Mouse (Mus musculus) lung, postnatal 36 days (tissue): ENCODE measurements around the gene Wrap53.
"Not testable (repeated sequence)": the region's sequence is repeated elsewhere in the genome, so short reads cannot be mapped to it uniquely, and the experiment has no call there.

Experiments
- DNase-seq: peaks from one replicate; pipeline ENCODE4 v3.0.0; 2022; ENCODE audit warnings: mixed read lengths

The Wrap53 gene

DNA sequence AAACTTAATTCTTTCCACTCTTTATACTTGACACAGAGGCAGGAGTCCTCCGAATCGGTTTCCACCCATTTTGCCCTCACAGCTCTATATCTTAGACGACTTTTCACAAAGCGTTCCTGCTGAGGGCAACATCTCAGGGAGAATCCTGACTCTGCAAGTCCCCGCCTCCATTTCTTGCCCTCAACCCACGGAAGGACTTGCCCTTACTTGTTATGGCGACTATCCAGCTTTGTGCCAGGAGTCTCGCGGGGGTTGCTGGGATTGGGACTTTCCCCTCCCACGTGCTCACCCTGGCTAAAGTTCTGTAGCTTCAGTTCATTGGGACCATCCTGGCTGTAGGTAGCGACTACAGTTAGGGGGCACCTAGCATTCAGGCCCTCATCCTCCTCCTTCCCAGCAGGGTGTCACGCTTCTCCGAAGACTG lies at the start of gene Wrap53, which contains the start of gene Trp53:
Wrap53 (minus strand) TSS at position 165 of the 424 bp plus-strand sequence.
Trp53 (plus strand) TSS at position 269 of the 424 bp plus-strand sequence.
- DNase-seq: peak; percentile 97

DNA sequence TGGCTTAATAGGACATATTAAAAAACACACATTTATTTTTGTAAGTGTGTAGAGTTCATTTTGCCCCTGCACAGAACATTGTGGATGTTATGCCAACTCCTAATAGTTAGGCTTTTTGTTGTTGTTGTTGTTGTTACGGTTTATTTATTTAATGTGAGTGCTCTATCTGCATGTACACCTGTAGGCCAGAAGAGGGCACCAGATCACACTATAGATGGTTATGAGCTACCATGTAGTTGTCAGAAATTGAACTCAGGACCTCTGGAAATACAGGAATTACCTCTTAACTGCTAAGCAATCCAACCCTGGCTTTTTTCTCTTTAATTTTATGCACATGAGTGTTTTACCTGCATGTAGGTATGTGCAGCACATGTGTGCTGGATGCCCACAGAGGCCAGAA lies 49.7 kb upstream of the Wrap53 start:
- DNase-seq: peak; percentile 45

DNA sequence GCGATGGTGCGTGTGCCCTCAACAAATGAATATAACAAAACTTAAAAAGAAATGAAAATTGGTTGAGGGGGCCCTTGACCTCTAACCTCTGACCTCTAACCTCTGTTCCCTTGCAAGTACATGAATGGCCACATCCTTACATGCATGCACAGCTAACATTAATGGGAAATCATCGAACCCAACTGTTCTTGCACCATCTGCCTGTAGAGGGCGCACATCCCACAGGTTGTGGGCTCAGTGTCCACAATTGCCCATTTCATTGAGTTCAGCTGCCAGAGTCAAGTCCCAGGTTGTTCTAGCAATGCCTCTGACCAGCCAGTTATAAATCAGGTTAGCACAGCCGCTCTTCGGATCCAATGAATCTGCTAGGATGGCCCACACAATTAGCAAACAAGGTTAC lies 48.2 kb upstream of the Wrap53 start:
- DNase-seq: peak; percentile 89

DNA sequence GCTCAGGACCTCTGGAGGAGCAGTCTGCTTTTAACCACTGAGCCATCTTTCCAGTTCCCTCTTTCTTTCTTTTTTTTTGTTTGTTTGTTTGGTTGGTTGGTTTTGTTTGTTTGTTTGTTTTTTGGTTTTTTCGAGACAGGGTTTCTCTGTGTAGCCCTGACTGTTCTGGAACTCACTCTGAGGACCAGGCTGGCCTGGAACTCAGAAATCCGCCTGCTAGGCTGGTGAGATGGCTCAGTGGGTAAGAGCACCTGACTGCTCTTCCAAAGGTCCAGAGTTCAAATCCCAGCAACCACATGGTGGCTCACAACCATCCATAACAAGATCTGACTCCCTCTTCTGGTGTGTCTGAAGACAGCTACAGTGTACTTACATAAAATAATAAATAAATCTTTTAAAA lies 44.3 kb upstream of the Wrap53 start:
- DNase-seq: not testable (repeated sequence)

DNA sequence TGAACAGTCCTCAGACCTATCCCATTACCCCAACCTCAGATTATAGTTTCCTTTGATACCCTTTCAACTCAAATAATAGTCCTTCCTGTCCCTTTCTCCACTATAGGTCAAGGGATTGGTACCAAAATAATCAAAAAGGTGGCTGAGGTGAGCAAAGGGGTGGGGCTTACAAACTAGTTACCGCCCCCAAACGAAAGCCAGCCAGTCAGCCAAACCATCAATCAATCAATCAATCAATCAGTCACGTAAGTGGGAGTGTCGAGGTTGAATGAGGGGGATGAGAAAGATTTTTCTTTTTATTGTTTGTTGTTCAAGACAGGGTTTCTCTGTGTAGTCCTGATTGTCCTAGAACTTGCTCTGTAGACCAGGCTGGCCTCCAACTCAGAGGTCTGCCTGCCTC lies 43.0 kb upstream of the Wrap53 start:
- DNase-seq: no peak

DNA sequence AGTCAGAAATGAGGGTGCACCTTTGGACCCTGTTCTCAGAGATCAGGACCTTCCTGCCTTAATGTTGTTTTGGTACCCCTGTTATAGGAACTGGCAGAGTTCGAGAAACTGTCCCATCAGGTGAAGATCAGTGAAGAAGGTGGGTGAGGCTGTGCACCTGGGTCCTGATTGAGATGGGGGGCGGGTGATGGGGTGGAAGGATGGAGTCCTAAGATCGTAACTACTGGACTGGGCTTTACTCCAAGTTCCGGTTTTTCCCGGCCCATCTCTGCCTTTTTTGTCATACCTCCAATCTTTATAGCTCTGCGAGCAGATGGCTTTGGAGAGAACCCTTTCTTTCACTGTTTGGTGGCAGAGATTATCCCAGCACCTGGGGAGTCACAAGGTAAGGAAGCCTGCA lies 42.4 kb upstream of the Wrap53 start:
- DNase-seq: no peak

DNA sequence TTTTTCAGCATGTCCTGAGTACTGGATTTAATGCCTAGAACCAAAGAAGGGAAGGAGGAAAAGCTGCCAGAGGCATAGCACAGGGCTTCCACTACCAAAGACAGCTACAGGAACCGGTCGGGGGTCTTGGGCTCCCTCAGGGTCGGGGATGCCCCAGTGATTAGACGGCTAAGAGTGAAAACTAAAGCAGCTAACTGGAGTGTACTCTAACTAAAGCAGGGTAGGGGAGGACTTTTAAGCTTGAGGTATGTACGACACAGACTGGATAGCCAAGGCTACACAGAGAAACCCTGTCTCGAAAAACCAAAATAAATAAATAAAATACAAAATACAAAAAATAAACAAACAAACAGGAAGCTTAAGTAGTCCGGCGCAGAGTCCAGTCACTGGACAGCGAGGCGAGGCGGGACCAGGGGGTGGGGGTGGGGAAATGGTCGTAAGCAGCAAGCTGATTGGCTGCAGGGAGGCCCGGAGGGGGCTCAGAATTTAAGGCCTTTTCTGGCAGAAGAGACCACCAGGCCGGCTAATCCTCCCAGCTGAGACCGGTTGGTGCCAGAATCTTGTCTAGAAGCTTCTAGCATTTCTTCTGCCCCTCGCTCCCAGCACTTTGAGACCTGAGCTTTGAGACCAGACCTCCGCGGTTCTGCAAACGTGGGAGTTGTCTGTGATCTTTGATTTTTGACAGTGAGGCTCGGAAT lies 41.7 kb upstream of the Wrap53 start, which contains the start of gene Sat2:
Sat2 (plus strand) TSS at position 454 of the 698 bp plus-strand sequence.
- peak; percentile 38 for DNase-seq

DNA sequence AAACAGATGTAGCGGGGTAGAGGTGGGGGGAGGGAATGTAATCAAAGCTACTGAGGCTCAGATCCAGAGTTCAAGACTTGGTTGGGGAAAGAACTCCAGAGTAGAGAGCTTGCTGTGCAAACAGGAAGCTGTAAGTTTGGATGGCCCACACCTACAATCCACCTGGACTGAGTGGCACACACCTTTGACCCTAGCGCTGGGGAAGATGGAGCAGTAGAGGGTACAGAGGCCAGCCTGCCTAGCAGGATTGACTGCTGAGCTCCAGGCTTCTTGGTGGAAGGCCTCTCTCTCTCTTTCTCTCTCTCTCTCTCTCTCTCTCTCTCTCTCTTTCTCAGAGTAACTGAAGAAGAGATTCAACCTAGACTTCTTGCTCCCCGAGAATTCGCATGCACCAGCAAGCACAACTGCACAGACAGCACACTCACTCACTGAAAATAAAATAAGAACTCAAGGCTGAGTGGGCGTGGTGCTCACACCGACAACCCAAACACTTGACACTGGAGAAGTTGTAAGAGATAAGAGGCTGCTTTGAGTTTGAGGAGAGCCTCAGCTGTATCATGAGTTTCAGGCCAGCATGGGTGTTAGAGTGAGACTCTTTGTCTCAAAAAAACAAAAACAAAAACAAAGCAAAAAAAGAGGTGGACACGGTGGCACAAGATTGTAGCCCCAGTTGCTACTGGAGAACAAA lies 40.5 kb upstream of the Wrap53 start:
- DNase-seq: peak; percentile 29

DNA sequence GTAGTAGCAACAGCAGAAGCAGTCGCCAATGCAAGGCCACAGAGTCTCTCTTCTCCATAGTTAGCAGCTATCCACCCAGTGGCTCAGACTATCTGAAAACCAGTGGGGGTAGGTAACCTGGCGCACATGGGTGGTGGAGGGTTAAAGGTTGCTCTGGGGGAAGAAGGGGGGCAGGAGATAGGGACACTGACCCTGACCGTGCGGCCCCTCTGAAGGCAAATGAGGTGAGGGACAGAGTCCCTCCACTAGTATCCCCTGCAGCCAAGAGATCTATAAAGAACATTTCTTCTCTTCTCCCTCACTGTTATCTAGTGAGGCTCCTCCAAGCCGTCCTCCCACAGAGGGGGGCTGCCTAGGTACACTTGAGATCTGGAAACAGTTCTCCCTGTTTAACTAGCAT lies 37.8 kb upstream of the Wrap53 start, which contains the start of gene Shbg:
Shbg (minus strand) TSS at position 101 of the 400 bp plus-strand sequence.
- DNase-seq: no peak

DNA sequence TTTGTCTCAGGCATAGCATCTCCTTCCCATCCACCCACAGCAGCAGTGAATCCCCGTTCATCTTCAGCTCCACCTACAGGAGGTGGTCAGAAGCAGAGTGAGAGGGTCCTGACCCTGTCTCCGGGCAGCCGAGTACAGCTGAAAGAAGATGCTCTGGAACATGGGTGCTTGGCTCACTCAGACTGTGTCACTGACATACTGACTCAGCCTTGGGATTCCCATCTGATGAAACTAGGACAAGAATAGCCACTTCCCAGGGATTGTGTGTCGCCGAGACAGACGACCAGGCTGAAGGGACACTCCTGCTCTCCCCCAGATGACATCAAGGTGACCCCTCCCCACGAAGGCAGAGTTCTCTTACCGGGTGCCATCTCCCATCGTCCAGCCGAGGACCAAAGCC lies 36.7 kb upstream of the Wrap53 start:
- no peak for DNase-seq

DNA sequence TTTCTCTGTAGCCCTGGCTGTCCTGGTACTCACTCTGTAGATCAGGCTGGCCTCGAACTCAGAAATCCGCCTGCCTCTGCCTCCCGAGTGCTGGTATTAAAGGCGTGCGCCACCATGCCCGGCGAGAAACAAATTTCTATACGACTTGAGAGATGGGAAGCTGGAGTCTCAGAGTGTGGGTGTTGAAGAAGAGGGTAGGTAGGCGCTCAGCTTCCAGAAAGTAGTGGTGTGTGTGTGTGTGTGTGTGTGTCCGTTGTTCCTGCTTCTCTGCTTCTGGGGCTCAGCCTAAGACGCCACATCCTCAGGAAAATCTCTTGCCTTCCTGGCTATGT lies 34.2 kb upstream of the Wrap53 start:
- DNase-seq: not testable (repeated sequence)

DNA sequence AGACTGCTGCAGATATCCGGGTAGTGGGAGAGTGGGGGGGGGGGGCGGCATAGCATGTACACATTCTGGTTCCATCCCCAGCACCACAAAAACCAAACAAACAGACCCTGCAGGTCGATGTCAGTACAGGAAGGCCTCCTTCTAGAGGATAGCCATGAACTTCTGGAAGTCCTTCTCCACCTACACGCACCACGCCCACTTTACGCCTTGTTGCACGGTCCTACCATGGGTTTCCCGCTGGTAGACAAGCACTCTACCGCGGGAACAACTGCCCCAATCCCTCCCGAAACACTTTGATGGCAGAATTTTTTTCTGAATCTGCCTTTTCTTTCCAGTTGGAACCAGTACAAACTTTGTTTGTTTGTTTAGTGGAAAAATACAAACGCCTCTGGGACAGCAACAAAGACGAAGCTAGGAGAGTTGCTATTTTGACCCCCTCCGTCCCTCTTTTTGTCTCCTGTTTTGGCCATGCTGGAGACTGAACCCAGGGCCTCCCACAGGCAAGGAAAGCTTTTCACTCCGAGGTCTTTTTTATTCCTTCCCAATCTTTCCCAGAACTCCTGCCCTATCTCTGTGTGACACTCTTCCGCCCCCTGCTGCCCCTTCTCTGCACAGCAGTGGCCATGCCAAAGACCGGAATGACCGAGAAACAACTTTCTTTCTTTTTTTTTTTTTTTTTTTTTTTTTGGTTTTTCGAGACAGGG lies 33.6 kb upstream of the Wrap53 start:
- DNase-seq: peak; percentile 95

DNA sequence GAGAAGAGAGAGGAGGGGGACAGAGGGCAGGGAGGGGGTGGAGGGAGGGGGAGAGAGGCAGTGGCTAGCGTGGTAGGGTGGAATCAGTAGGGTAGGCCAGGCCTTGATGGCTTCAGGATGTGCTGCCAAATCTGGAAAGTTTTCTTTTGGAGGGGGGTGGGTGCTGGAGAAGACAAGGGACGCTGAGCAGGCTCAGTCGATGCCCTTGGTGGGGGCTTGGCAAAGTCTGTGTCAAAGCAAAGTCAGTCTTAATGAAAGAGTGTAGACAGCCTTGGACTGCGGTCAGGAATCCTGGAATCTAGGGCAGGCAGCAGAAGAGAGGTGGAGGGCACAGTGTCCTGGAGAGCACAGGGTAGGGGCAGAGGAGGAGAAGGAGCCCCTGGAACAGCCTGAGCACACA lies 30.8 kb upstream of the Wrap53 start:
- DNase-seq: no peak

DNA sequence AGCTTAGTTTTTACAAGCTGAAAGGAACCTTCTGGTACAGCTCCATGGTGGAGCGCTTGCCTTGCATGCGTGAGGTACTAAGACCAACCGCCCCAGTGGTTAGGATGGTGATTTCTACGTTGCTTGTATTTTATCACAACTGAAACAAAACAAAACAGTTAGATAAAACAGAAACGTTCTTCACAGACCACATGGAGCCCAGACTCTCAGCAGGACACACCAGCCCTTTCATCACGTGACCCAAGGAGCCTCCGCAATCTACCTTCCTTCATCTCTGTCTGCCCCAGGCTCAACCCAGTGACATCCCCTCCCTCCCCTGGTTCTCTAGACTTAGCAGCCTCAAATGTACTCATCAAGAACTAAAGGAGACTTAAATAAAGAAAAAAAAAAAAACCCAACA lies 29.4 kb upstream of the Wrap53 start:
- DNase-seq: no peak

DNA sequence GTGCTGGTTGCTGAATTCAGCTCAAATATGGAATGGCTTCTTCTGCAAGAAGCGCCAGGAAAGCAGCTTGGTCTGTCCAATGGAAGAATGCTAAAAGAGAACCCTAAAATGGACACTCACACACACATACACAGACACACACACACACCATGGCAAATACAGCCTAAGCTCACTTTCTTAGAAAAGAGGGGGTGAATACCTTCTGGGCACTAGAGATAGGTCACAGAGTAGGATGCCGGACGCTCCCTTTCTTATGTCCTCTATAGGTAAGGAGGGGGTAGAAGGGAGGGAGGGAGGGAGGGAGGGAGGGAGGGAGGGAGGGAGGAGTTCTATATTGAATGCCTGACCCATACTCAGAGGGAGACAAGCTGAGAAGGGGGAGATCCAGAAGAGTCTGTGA lies 28.5 kb upstream of the Wrap53 start:
- no peak for DNase-seq

DNA sequence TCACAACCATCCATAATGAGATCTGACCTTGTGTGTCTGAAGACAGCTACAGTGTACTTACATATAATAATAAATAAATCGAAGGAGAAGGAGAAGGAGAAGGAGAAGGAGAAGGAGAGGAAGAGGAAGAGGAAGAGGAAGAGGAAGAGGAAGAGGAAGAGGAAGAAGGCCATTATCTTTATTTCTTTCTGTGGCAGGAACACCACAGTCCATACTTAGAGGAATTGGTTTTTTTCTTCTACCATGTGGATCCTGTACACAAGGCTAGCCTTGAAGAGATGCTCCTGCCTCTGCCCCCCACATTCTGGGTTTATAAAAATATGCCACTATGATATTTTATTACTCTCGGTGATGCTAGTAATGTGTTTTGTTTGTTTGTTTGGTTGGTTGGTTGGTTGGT lies 26.8 kb upstream of the Wrap53 start:
- DNase-seq: no peak

DNA sequence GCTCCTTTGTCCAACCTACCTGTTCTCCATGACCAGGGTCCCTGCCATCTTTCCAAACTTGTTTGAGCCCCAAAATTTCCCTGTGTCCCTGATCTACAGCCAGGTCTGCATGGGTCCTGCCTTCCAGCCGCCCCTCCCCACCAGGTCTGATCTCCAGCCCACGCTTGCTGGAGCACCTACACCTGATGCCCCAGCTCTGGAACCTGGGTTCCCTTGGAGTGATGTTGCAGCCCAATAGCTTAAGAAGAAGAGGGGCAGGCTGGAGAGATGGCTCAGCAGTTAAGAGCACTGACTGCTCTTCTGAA lies 26.4 kb upstream of the Wrap53 start:
- DNase-seq: no peak

DNA sequence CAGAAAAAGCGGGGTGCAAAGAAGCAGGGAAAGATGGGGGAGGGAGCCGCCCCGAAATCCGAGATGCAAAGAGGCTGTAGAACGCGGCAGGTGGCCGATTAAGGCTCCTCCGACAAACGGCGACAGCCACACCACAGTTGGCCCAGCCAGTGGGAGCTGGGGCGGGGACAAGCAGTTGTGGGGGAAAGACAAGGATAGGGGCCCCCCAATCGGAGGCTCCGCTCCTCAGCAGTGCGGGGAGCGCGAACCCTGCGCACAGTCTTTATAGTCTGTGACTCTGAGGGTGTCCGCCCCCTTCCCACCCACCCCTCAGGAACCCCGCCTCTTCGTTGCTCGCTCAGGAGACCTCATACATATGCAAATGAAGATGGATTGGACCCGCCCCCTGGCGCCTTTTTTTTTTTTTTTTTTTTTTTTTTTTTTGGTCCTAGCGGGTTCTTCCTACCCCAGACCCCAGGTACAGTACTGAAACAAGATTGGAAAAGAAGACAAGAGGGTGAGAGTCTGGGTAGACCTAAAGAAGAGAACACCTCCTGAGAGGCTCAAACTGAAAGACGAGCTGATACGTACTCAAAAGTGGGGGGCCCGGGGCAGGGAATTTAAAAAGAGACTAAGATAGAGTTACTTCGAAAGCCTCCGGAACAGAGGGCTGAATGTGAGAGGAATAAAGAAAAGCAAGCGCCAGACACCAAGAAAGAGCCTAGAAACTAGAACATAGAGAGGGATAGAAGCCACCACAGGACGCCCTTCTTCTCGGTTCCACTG lies 25.9 kb upstream of the Wrap53 start, which contains the start of gene Atp1b2:
Atp1b2 (minus strand) TSS at position 217 of the 765 bp plus-strand sequence.
- DNase-seq: peak; percentile 57

DNA sequence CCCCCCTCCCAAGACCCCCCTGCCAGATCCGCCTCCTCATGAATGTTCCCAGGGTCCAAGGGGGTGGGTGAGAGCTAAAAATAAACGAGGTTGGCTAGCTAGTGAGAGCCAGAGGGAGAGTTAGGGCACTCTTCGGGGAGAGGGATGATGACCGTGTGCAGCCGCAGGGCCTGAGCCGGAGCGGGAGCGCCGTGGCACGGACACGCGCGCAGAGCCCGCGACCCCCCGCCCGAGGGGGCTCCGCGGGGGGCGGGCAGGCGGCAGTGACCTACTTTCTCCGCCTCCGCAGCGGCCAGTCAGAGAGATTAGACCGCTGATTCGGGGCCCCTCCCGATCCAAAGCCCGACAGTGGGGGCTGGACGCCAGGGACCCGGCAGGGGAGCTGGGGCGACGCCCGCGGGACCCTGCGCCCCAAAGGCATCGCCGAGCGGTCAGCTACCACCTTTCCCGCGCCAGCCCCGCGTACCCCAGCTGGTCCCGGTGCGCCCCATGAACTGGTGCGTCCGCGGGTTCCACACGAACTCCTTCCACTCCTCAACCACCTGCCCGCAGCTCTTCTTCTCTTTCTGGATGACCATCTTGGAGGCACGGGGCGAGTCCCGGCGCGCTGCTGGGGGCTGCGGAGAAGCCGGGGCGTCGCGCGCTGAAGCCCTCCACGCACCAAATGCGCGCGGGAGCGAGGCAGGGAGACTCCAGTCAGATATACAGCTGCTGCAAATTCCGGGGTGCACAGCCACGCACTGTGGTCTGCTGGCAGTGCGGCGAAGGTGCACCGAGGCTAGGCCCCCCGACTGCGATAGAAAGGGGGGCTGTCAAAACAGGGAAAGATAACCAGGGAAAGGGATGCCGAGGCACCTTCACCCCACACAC lies 25.0 kb upstream of the Wrap53 start:
- DNase-seq: no peak

DNA sequence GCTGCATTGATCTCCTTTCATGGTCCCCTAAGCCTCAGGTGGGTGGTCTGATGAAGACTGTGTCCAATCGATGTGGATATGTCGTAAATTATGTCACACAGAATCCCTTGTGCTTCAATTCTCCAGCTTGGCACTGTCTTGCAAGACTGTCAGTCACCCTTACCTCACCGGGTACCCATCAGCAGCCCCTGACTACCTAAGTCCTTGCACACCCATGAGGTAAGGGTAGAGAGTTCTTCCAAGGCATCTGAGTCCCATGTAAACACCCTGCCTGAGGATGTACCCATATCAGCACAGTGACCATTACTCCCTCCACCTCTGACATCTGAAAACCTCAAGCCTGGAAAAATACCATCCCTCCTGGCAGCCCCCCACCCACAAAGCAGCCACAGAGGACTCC lies 24.3 kb upstream of the Wrap53 start:
- DNase-seq: no peak

DNA sequence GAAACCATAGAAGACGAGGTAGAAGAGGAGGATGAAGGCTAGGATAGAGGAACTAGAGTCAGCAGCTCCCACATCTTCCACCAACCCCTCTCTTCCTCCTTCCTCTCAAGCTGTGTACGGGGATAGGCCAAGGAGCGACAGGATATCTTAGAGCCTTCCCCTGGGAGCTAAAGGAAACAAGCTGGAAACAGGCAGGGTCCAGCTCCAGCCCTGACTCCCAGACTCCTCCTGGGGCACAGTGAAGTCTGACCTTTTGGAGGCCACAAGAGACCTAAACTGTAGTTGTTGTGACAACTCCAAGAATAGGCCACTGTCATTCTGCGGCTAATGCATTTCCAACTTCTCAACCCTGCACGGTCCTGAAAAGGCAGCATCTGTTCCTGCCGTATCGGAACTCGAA lies 23.5 kb upstream of the Wrap53 start:
- DNase-seq: no peak

DNA sequence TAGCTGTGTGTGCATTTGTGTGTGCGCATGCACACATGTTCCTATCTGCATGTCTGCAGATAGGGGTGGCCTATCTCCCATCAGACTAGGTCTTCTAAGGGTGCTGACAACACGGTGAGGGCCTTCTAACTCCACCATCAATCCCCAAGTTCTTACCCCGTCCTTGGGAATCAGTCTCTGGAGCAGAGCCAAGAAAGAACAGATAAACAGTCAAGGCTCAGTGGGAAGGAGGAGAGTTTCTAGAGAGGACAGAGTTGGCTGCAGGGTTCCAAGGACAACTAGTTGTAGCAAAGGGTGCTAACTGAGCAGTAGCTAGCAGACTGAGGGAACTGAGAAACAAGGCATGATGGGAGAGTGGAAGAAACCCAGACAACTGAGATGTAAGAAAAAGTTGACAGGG lies 21.7 kb upstream of the Wrap53 start:
- no peak for DNase-seq
